Mouse (Mus musculus): ENCODE measurements around the gene Gcdh.

DNA sequence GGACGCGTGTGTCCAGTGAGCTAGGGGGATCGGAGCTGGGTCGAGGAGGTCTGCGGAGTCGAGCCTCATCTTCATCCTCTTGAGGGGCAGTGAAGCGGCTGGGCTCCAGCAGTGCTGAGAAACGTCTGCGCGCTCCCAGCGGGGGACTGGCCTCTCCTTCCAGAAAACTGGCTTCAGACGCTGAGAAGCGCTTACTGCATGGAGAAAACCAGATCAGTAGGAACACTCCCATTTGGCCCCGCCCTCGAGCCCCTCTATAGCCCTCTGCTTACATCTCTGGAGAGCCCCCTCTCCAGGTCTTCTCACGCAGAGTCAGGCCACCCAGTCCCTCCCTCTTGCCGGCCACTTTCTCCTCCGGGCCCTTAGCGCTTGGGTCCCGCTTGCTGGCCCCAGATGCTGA lies 24.1 kb upstream of the Gcdh start:
- TF ChIP-seq CTCF (IDR thresholded peaks at IDR 0.05; ENCODE audit: low read depth) (no peak), EP300 (IDR thresholded peaks at IDR 0.05; ENCODE audit: low read depth) (no peak)
